Mouse (Mus musculus) intestine, embryonic 14.5 days (tissue): ENCODE data around the gene Slc28a1. TPM values are rescaled to one million over a fixed set of nuclear protein-coding genes. Genes with fewer than 3 reads are reported as not detected.

Source experiments
- ATAC-seq: fragments of 200-750 bp; cut with Nextera tagmentation; replicated peaks from 2 replicates; pipeline ENCODE4 v1.8.0; 2017; ENCODE audit warnings: low read depth, moderate number of reproducible peaks, moderate TSS enrichment, moderate library complexity; ENCODE audit not compliant: low FRiP score, low TSS enrichment
- DNase-seq: peaks from one replicate; pipeline ENCODE4 v3.0.0-alpha.2; 2018; ENCODE audit warnings: low spot score
- H3K27ac ChIP-seq: fragments of 300-500 bp; sonication (generic); 2 replicates; pipeline ENCODE4 v1.5.1; 2014; ENCODE audit warnings: low read depth, mild to moderate bottlenecking, control low read depth
- H3K27me3 ChIP-seq: fragments of 300-500 bp; sonication (generic); replicated peaks from 2 replicates; pipeline ENCODE4 v1.6.1; 2014; ENCODE audit warnings: low read length, control low read depth; ENCODE audit not compliant: control insufficient read depth, insufficient read depth
- H3K36me3 ChIP-seq: fragments of 300-500 bp; sonication (generic); 2 replicates; pipeline ENCODE4 v1.6.1; 2014; ENCODE audit warnings: low read length, control low read depth; ENCODE audit not compliant: control insufficient read depth, insufficient read depth
- H3K4me1 ChIP-seq: fragments of 300-500 bp; sonication (generic); replicated peaks from 2 replicates; pipeline ENCODE4 v1.6.1; 2014; ENCODE audit warnings: low read length, control low read depth, mixed read lengths; ENCODE audit not compliant: control insufficient read depth, insufficient read depth
- H3K4me2 ChIP-seq: fragments of 300-500 bp; sonication (generic); 2 replicates; pipeline ENCODE4 v1.6.1; 2014; ENCODE audit warnings: low read length
- H3K4me3 ChIP-seq: fragments of 300-500 bp; sonication (generic); 2 replicates; pipeline ENCODE4 v1.5.1; 2014; ENCODE audit warnings: low read depth, low read length, control low read depth, mixed read lengths
- H3K9ac ChIP-seq: fragments of 300-500 bp; sonication (generic); 2 replicates; pipeline ENCODE4 v1.6.1; 2014; ENCODE audit warnings: mild to moderate bottlenecking, low read length
- H3K9me3 ChIP-seq: fragments of 300-500 bp; sonication (generic); 2 replicates; pipeline ENCODE4 v1.6.1; 2016; ENCODE audit warnings: low read length, control low read depth; ENCODE audit not compliant: control insufficient read depth
- WGBS: fragments of 180-500 bp; shearing (Covaris S2); extraction: QIAGEN DNeasy Blood & Tissue Kit; methylation state at CpG from one replicate; pipeline ENCODE4 v1.1.7; 2014; 5-methylcytosine and 5-hydroxymethylcytosine counted together
- polyA plus RNA-seq: library from polyadenylated mRNA; unstranded; fragments of >200 nt; fragmentation: Nextera tagmentation; extraction: Ambion mirVana; gene quantifications from 2 replicates; pipeline ENCODE4 v1.2.1, GENCODE M21; 2014

The Slc28a1 gene
- polyA plus RNA-seq, 1 experiment from 2014 or later = 1.1 TPM

GRCm38 (mm10) chr7:81162345-81162744, 47.7 kb downstream of the Slc28a1 start:
- peak; percentile 89 for DNase-seq
- no peaks in the 10 kb centered on the region for H3K27me3 ChIP-seq
- WGBS = 26% methylated on average over 4 of the region's 4 CpGs
- no peak overlapping the region for H3K4me2 ChIP-seq
- no peaks in the 10 kb centered on the region for H3K36me3 ChIP-seq
- no peak overlapping the region for H3K4me3 ChIP-seq
- no peak overlapping the region for H3K9ac ChIP-seq
- H3K27ac ChIP-seq = no peak overlapping the region
- no peaks in the 10 kb centered on the region for H3K9me3 ChIP-seq
- 0 out of 2 replicates have a peak, but pooled peaks have one; percentile 22 for ATAC-seq
- H3K4me1 ChIP-seq = no peaks in the 10 kb centered on the region

DNA sequence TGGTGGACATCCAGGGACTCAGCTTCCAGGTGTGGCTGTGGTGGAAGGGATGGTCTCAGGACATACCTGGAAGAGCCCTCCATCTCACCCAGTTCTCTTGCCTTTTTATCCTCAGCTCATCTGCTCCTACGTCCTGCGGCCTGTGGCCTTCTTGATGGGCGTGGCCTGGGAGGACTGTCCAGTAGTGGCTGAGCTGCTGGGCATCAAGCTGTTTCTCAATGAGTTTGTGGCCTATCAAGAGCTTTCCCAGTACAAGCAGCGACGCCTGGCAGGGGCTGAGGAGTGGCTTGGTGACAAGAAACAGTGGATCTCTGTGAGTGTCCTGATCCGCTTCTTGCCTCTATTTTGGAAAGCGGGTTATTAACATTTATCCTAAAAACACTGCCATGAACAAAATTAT, 49.8 kb downstream of the Slc28a1 start:
- H3K4me3 ChIP-seq = no peak overlapping the region
- no peaks in the 10 kb centered on the region for H3K4me1 ChIP-seq
- no peaks in the 10 kb centered on the region for H3K36me3 ChIP-seq
- no peak overlapping the region for H3K27ac ChIP-seq
- 67% methylated on average over 7 of the region's 7 CpGs for WGBS
- ATAC-seq (no peak), DNase-seq (no peak)
- no peaks in the 10 kb centered on the region for H3K9me3 ChIP-seq
- H3K27me3 ChIP-seq = no peaks in the 10 kb centered on the region
- H3K4me2 ChIP-seq = no peak overlapping the region
- no peak overlapping the region for H3K9ac ChIP-seq

DNA sequence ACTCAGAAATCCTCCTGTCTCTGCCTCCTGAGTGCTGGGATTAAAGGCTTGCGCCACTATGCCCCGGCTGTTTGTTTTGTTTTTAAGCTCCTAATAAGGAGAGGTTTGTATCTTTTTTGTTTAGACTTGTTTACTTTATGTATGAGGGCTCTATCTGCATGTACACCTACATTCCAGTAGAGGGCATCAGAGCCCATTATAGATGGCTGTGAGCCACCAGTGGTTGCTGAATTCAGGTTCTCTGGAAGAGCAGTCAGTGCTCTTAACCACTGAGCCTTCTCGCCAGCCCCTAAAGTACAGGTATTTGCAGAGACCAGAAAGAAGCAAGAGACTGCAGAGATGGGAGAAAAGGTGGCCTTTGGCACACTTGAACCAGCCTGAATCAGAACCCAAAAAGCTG, 52.5 kb downstream of the Slc28a1 start:
- H3K36me3 ChIP-seq = no peaks in the 10 kb centered on the region
- no peak overlapping the region for H3K9ac ChIP-seq
- no peak overlapping the region for H3K4me2 ChIP-seq
- ATAC-seq = no peak
- no peaks in the 10 kb centered on the region for H3K4me1 ChIP-seq
- no peak for DNase-seq
- H3K9me3 ChIP-seq = no peaks in the 10 kb centered on the region
- no peaks in the 10 kb centered on the region for H3K27me3 ChIP-seq
- no peak overlapping the region for H3K4me3 ChIP-seq
- WGBS = 38% methylated on average over 3 of the region's 3 CpGs
- no peak overlapping the region for H3K27ac ChIP-seq

DNA sequence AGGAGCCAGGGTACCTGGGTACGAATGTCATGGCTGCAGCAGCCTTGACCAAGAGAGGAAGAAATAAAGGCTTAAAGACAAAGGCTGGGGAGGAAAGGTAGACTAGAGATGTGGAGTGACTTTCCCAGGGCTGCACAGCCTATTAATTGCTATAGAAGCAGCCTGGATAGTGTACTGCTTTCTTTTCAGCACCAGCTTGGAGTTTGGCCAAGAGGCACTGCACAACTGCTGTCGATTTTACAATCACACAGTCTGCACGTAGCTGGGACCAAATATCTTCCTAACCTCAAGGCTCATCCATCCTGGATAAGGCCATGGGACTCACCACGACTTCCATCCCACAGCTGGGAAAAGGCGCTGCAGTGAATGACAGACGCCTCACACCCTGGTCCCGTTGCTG, 54.8 kb downstream of the Slc28a1 start:
- no peak overlapping the region for H3K4me2 ChIP-seq
- H3K36me3 ChIP-seq = no peaks in the 10 kb centered on the region
- no peaks in the 10 kb centered on the region for H3K27me3 ChIP-seq
- no peak overlapping the region for H3K4me3 ChIP-seq
- H3K4me1 ChIP-seq = no peaks in the 10 kb centered on the region
- H3K27ac ChIP-seq = no peak overlapping the region
- no peak overlapping the region for H3K9ac ChIP-seq
- DNase-seq (no peak), ATAC-seq (no peak)
- WGBS = 69% methylated on average over 7 of the region's 7 CpGs
- H3K9me3 ChIP-seq = peaks cover 4% of the 10 kb centered on the region; the same call in 1 of the 2 replicates

DNA sequence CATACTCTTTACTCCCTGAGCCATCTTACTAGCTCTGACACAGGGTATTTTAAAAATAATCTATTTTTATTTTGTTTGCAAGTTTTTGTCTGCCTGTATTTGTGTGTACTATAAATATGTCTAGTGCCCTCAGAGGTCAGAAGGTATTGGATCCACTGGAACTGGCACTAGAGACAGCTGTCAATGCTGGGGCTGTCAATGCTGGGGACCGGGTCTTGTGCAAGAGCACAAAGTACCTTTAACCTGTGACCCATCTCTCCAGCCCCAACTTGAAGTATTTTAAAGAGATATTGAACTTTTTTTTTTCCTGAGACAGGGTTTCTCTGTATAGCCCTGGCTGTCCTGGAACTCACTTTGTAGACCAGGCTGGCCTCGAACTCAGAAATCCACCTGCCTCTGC, 59.3 kb downstream of the Slc28a1 start:
- ATAC-seq (no peak), DNase-seq (no peak)
- H3K9ac ChIP-seq = no peak overlapping the region
- no peak overlapping the region for H3K27ac ChIP-seq
- 83% methylated on average over 2 of the region's 2 CpGs for WGBS
- no peak overlapping the region for H3K4me2 ChIP-seq
- H3K36me3 ChIP-seq = no peaks in the 10 kb centered on the region
- H3K9me3 ChIP-seq = peaks cover 4% of the 10 kb centered on the region; the same call in 1 of the 2 replicates
- H3K4me1 ChIP-seq = no peaks in the 10 kb centered on the region
- H3K27me3 ChIP-seq = no peaks in the 10 kb centered on the region
- H3K4me3 ChIP-seq = no peak overlapping the region

GRCm38 (mm10) chr7:81174654-81175053, 60.1 kb downstream of the Slc28a1 start:
- Histone ChIP-seq H3K27ac (no peak overlapping the region), H3K4me1 (no peaks in the 10 kb centered on the region), H3K4me3 (no peak overlapping the region), H3K27me3 (no peaks in the 10 kb centered on the region), H3K9me3 (peaks cover 4% of the 10 kb centered on the region; the same call in 1 of the 2 replicates), H3K4me2 (no peak overlapping the region), H3K9ac (no peak overlapping the region), H3K36me3 (no peaks in the 10 kb centered on the region)
- 75% methylated on average over 5 of the region's 5 CpGs for WGBS
- ATAC-seq = no peak
- no peak for DNase-seq

DNA sequence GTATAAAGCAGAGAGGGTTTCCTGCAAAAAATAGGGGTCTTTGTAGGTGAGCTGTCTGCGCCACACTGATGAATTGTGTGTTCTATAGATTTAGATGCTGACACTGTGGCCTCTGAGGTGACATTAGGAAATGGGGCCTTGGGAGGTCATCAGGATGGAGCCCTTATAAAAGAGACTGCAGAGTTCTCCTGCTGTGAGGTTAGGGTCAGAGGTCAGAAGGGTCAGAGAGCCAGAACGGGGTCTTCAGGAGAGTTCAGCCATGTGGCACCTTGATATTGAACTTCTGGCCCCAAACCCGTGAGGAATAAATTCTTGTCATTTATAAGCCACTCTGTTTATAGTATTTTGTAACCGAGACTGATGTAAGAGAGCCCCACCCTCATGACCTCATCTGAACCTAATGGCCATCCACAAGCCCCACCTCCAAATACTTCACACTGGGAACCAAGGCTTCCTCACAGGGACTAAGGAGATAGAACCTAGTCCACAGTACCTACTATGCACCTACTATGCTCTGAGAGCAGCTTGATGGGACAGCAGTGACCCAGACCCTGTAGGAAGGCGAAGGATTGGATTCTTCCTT, 61.7 kb downstream of the Slc28a1 start:
- DNase-seq (no peak), ATAC-seq (no peak)
- H3K27me3 ChIP-seq = no peaks in the 10 kb centered on the region
- no peak overlapping the region for H3K27ac ChIP-seq
- WGBS = 52% methylated on average over 5 of the region's 5 CpGs
- no peak overlapping the region for H3K4me3 ChIP-seq
- H3K9me3 ChIP-seq = peaks cover 4% of the 10 kb centered on the region; the same call in 1 of the 2 replicates
- H3K4me2 ChIP-seq = no peak overlapping the region
- H3K36me3 ChIP-seq = no peaks in the 10 kb centered on the region
- H3K9ac ChIP-seq = no peak overlapping the region
- no peaks in the 10 kb centered on the region for H3K4me1 ChIP-seq

DNA sequence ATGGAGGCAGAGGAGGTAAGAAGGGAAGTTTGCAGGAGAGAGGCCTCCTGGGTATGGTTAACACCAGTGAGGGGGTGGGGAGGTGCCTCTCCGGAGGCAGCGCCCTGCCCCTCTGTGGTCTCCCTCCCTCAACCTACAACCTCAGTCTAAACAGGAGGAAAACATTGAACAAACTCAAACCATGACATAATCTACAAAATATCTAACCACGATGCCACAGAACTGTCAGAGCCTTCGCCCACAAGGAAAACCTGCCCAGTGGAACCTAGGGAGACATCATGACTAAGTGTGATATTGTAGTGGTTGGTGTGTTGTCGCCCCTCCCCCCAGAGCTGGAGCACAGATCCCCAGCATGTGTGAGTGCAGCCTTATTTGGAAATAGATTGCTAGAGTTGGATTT, 64.9 kb downstream of the Slc28a1 start:
- no peaks in the 10 kb centered on the region for H3K27me3 ChIP-seq
- no peak overlapping the region for H3K9ac ChIP-seq
- H3K9me3 ChIP-seq = no peaks in the 10 kb centered on the region
- no peak for DNase-seq
- no peak overlapping the region for H3K27ac ChIP-seq
- no peak for ATAC-seq
- no peaks in the 10 kb centered on the region for H3K4me1 ChIP-seq
- no peaks in the 10 kb centered on the region for H3K36me3 ChIP-seq
- WGBS = 60% methylated on average over 5 of the region's 5 CpGs
- no peak overlapping the region for H3K4me3 ChIP-seq
- H3K4me2 ChIP-seq = no peak overlapping the region

DNA sequence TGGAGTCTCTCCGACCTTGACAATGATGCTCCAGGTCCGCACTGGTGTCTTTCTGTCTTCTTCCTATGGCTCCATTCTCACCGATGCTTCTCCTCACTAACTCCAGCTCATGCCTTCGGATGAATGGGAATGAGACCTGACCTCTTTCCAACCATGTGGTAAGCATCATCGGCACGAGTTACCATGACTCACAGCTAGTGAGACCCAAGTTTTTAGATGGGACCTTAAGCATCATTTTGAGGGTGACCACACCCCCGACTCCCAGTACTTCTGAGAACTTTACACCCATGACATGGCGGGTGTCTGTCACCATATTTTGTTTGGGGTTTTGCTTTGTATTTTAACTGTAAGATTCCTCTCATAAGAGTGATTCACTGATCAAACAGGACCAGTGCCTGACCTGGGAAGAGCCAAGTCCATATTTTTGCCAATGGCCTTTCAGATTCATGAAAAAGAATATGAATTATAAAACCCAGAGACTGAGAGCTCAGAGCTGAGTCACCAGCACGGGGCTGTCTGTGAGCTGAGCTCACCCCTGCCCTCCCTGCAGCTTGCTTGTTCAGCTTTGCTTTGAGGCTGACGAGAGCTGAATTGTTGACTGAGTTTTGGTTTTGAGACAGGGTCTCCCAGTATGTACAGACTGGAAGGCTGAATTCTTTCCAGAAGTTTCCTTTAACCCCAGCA, 68.0 kb downstream of the Slc28a1 start:
- DNase-seq (no peak), ATAC-seq (no peak)
- H3K4me1 ChIP-seq = no peaks in the 10 kb centered on the region
- no peaks in the 10 kb centered on the region for H3K27me3 ChIP-seq
- 87% methylated on average over 10 of the region's 10 CpGs for WGBS
- H3K9ac ChIP-seq = no peak overlapping the region
- H3K4me2 ChIP-seq = no peak overlapping the region
- no peaks in the 10 kb centered on the region for H3K9me3 ChIP-seq
- no peak overlapping the region for H3K4me3 ChIP-seq
- H3K27ac ChIP-seq = no peak overlapping the region
- H3K36me3 ChIP-seq = no peaks in the 10 kb centered on the region
